Mouse (Mus musculus) lung, adult 18-20 months (tissue): Measurements from ENCODE around the gene Kctd11.

Source experiments
- DNase-seq, 2 experiments: peaks; one replicate each; pipeline ENCODE4 v3.0.0; 2022; ENCODE audit warnings: mixed read lengths in 2 of 2

Gene Kctd11

DNA sequence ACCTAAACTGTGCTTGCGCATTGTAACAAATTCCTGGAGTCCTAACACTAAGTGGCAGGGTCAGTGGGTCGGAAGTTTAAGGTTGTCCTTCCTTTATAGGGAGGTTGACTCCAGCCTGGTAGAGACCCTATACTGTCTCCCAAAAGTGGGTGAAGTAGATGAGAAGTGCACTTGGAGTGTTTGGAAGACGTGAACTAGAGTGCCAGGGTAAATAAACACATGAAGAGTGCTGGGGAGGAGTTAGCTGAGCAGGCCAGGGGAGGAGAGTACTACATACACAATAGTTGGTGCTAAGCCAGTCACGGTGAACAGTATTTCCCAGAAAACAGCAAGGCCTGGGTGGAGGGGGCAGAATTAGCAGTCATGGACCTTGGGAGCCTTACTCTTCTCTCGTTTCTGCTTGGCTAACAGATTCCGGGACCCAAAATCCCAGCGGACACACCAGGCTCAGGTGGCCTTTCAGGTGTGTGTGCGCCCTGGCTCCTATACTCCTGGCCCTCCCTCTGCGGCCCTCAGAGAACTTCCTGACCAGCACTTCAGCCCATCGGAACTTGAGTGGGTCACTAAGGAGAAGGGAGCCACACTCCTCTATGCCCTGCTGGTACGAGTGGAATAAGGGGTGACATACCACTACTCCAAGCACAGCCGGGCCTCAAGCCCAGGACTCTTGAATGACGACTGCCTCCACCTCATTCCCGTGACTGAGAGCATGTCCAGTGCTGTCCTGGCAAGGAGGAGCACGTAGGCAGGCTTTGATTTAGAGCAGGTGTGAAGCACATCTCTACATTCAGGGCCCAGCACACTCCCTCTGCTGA, 31.7 kb upstream of the Kctd11 start:
- peak; percentile 77 to 83 for DNase-seq

- DNase-seq, result no peak
These were observed 30.5 kb upstream of the Kctd11 start for GRCm38 (mm10) chr11:69911701-69912100.

GRCm38 (mm10) chr11:69910781-69911560, 29.8 kb upstream of the Kctd11 start:
- no peak for DNase-seq

DNA sequence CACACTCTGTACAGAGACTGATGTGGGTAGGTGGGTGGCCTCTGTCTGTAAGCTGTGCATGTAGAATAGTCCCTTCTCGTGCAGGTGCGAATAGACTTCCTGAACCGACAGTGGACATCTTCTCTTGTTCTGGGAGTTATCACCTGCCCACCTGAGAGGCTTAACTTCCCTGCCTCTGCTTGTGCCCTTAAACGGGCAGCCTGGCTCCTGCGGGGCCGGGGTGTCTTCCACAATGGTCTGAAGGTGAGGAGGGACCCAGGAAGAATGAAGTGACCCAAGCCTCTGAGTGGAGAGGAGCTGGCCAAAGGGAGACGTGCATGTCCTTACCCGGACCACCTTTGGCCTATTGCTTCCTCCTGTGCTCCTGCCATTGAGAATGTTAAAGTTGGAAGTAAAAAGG, 29.0 kb upstream of the Kctd11 start:
- no peak for DNase-seq

DNA sequence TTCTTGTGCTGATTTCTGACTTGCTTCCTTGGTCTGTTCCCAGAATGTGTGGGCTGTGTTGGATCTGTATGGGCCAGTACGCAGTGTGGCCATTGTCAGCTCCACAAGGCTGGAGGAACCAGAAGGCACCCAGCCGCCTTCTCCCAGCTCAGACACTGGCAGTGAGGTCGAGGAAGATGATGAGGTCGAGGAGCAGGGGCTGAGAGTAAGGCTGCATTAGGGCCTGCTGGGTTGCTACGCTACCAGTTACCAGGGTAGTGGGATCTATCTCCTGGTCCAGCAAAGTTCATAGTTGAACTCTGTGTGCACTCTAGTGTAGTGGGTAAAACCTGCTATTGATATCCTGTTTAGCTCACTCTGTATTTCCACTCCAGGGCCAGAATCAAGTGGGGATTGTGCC, 28.0 kb upstream of the Kctd11 start:
- no peak for DNase-seq

- no peak for DNase-seq
These were observed 27.4 kb upstream of the Kctd11 start for GRCm38 (mm10) chr11:69908645-69909044.

DNA sequence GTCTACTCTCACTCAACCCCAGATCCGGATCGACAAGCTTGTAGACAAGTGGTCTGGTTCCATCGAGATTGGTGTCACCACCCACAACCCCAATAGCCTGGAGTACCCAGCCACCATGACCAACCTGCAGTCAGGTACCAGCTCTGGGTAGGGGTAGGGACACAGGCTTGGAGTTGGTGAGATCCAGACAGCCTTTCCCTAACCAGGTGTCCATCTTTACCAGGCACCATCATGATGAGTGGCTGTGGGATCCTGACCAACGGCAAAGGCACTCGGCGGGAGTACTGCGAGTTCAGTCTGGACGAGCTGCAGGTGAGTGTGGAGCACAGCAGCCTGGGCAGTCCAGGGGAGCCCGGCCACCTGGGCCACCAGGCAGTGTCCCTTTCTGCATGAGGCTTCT, 23.1 kb upstream of the Kctd11 start:
- no peak for DNase-seq

GRCm38 (mm10) chr11:69902972-69903371, 21.8 kb upstream of the Kctd11 start:
- DNase-seq, result no peak

DNA sequence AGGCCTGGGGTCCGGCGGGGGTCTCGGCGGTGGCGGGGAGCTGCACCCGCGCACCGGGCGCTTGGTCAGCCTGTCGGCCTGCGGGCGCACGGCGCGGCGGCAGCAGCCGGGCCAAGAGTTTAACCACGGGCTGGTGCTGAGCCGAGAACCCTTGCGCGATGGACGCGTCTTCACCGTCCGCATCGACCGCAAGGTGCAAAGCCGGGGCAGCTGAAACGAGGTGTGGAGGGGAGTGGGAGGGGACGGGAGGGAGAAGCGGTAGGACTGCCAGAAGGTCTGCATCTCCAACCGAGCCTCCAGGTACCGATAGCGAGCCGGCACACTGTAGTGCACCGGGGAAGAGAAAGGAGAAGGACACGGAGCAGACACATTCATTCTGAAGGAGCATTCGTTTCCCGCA, 20.8 kb upstream of the Kctd11 start:
- no peak for DNase-seq

DNA sequence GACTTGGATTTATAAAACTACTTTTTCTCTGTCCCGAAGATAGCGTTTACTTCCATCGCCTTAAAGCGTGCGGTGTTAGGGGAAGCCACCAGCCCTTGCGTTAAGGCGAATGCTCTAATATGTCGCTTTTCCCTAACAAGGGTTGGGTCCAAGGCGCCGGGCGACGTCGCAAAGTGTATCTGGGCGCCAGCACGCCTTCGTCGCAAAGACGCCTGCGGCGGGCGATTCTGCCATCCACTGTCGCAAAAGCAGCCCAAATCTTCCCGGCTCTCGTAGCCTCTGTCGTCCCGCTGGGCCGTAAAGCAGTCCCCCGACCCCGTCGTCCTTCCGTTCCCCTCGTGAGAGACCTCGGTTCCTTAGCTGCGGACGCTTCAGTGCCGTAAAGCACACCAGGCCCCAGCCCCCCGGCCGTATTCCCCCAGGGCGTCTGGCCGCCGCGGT, 20.2 kb upstream of the Kctd11 start:
- DNase-seq, result peak; percentile 96 to 97

- DNase-seq, result peak; percentile 96
These were observed 19.5 kb upstream of the Kctd11 start, which contains the start of the genes 2810408A11Rik and Neurl4 for GRCm38 (mm10) chr11:69900471-69901405. 2810408A11Rik (minus strand) TSS chr11:69900987. Neurl4 (plus strand) TSS chr11:69901072.

- no peak for DNase-seq
These were observed 18.7 kb upstream of the Kctd11 start for GRCm38 (mm10) chr11:69899870-69900269.

DNA sequence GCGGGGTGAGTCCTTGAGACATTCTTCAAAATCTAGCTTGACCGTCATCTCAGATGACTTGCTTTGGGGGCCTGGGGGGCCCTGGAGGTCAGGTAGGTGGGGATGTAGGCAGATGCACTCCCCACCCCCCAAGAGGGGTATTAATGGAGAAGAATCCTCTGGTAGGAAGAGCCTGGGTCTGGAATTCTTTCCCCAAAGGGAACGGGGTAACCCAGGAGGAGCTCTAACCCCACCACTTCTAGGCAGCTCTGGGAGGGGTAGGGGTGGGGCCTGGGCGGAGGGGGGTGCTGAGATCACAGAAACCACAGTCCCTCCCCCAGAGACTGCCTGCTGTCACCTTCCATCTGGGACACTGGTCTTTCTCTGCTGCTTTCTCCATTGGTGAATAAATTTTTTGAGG, 14.1 kb upstream of the Kctd11 start, which contains the start of gene Acap1:
TSS of gene Acap1 (minus strand) at position 249 of the 400 bp plus-strand sequence.
- DNase-seq, result no peak

DNA sequence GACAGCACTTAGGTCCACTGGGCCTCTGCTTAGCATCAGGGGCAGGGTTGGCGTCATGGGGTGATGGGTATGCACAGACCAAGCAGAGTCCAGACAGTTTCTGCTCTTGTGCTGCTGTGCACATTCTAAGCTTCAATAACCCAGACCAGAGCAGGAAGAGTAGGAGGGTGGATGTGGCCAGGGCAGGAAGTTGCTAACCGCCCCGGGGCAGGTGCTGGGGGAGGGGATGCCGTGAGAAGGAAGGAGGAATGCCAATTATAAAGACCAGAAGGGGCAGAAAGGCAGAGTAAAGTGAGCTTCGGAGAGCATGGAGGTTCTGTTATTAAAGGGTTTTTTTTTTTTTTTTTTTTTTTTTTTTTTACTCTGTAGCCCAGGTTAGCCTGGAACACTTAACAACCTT, 13.5 kb upstream of the Kctd11 start:
- DNase-seq, result peak in 1 of 2 experiments; percentile 50

- DNase-seq, result no peak
These were observed 10.3 kb upstream of the Kctd11 start for GRCm38 (mm10) chr11:69891482-69891881.

DNA sequence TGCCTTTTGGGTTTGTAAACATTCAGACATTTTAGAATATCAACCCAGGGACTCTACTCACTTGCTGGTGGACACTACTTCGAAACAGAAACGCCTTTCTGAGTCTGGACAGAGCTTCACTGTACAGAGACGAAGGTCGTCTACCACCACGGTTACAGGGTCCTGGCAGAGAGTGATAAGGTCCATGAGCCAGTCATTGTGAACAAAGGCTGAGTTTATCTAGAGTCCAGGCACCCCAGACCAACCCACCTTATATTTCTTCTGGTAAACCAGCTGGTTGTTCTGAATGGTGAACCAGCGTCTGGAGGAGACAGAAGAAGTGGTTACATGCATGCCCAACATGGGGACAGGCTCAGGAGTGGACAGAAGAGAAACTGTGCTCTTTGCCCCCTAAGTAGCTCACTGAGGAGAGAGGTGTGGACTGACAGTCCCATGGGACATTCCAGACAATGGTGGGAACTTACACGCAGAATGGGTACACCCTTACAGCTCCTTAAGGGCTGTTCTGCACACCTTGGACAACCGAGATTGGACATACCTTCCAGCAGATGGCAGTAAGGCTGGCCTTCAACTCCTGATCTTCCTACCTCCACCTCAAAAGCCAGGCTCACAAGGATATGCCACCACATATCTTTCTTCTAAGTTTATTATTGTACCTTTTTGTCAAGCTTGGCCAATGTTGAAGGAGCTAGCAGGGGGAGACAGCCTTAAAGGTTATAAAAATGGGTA, 5.9 kb upstream of the Kctd11 start:
- peak; percentile 52 to 68 for DNase-seq

DNA sequence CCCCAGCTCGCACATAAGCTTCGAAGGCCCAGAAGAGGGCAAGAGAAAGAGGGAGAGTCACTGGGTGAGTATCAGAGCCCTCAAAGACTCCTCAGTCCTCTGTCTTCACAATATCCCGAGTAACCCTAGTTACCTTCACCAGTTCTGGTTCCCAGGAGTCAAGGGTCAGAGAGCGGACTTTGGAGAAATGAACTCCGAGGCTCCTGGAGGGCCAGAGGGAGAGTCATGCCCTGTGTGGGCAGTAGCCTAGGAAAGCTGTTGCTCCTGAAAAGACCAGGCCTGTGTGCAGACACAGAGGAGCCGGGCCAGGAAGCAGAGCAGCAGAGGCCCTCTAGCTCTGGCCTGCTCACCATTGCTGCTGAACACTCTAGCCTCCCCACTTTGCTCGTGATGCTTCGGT, 3.5 kb upstream of the Kctd11 start:
- DNase-seq, result no peak

DNA sequence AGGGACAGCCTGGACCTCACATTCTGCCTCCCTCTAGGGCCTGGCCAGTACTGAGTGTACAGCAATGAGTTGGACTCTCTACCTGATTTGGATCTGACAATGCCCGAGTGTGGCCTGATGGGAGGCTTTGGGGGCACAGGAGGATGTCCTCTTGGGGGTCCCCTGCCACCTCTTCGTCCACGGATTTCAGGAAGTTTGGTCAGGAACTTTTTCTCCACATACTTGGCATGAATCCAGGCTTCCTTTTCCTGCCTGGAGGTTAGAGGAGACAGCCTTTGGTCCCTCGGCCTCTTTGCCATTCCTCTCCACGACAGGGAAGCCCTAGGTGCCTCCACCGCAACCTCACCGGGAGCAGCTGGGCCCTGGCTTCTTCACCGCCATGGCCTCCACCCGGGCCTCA, 3.0 kb upstream of the Kctd11 start:
- DNase-seq, result no peak

GRCm38 (mm10) chr11:69883527-69884151, 2.4 kb upstream of the Kctd11 start:
- DNase-seq, result no peak

DNA sequence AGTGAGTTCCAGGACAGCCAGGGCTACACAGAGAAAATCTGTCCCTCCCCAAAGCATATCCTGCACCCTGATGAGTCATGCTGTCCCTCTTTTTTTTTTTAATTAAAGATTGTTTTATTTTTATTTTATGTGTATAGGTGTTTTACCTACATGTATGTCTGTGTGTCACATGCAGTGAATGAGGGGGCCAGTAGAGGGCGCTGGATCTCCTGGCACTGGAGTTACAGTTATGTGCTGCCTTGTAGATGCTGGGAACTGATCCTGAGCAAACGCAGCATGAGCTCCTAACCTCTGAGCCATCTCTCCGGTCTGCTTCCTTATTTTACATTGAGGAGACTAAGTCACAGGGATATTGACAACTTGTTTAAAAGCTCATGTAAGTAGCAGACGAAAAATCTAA, 1.9 kb upstream of the Kctd11 start:
- peak in 1 of 2 experiments; percentile 48 for DNase-seq
